Mouse (Mus musculus) gastrocnemius, adult 8-10 months (tissue): ENCODE results near the gene Mybl2. TPM values are rescaled to one million over a fixed set of nuclear protein-coding genes. Genes with fewer than 3 reads are reported as not detected.
"Not testable (repeated sequence)": the region's sequence is repeated elsewhere in the genome, so short reads cannot be mapped to it uniquely, and the experiment has no call there.

ENCODE experiments used
- DNase-seq, 2 experiments: peaks; one replicate each; pipeline ENCODE4 v3.0.0; 2022; ENCODE audit warnings: low spot score in 2 of 2
- total RNA-seq, 4 experiments: library from RNA; stranded (reverse); gene quantifications; 2 replicates each; pipeline ENCODE4 v1.2.4; 2022

The Mybl2 gene
- total RNA-seq, result under 1 TPM in 3 of 4 experiments, not detected in 1; 0.27 to 0.53 (median 0.48) TPM

DNA sequence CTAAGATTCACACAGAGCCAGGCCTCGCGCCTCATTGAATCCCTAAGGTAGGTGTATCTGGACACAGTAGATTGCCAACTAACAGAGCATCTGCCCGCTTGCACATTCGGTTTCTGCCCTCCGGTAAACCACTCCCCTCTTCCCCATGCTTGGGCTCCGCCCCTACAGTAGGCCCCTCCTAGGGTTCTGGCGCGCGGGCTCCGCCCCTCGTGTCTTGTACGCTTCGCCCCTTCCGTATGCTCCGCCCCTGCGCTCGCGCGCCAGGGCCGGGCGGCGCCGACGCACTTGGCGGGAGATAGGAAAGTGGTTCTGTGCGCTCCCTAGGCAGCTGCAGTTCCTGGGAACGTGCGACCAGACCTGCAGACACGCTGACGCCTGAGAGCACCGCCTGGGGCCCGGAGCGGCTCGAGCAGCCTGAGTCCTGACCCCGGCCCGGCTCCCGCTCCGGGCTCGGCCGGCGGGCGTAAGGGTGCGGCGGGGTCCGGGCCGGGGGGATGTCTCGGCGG, at the start of gene Mybl2:
TSS of gene Mybl2 (plus strand) at position 353 of the 506 bp plus-strand sequence.
- DNase-seq, result peak; percentile 81 to 86

DNA sequence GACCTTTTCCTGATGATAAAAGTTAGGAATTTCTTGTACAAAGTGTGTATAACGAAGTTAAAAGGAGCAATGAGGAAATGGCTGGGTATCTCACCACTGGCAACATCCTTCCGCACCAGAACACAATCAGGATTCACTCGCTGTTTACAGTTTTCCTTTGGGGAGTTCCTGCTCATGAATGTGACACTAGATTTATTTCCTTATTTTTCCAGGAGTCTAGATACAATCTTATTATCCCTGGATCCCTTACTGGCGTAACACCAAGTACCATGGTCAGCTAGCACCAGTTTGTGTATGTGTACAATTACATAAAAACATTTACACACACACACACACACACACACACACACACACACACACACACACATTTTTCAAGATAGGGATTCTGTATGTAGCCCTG, 47.2 kb upstream of the Mybl2 start:
- no peak for DNase-seq

- peak; percentile 66 to 74 for DNase-seq
These were observed 37.4 kb upstream of the Mybl2 start, which contains the start of gene Ift52 for GRCm38 (mm10) chr2:163016916-163017743. Ift52 (plus strand) TSS chr2:163017354.

- no peak for DNase-seq
These were observed 23.2 kb upstream of the Mybl2 start for GRCm38 (mm10) chr2:163031289-163031688.

GRCm38 (mm10) chr2:163031757-163032156, 22.7 kb upstream of the Mybl2 start:
- DNase-seq, result no peak

GRCm38 (mm10) chr2:163032622-163033021, 21.9 kb upstream of the Mybl2 start:
- DNase-seq, result no peak

DNA sequence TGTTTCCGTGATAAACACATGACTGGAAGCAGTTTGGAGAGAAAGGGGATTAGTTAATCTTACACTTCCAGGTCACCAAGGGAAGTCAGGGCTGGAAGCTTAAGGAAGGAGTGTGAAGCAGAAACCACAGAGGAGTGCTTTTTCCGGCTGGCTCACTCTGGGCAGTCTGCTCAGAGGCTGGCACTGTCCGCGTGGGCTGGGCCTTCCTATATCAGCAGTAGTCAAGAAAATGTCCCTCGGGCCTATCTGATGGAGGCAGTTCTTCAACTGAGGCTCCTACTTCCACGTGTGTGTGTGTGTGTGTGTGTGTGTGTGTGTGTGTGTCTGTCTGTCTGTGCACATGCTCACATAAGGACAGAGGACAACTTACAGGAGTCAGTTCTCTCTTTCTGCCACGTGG, 14.5 kb upstream of the Mybl2 start:
- no peak for DNase-seq

GRCm38 (mm10) chr2:163048125-163048524, 6.4 kb upstream of the Mybl2 start:
- peak; percentile 29 to 50 for DNase-seq

DNA sequence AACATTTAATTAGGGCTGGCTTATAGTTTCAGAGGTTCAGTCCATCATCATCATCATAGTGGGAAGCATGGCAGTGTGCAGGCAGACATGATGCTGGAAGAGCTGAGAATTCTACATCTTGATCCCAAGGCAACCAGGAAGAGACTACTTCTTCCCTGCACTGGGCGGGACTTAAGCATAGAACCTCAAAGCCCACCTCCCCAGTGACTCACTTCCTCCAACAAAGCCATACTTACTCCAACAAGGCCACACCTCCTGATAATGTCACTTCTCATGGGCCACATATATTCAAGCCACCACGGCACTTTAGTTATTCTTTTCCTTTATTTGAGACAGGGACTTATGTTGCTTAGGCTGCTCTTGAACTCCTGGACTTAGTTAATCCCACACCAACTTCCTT, 5.4 kb upstream of the Mybl2 start:
- DNase-seq, result no peak

GRCm38 (mm10) chr2:163051691-163052090, 2.8 kb upstream of the Mybl2 start:
- no peak for DNase-seq

GRCm38 (mm10) chr2:163052101-163052500, 2.4 kb upstream of the Mybl2 start:
- DNase-seq, result no peak

DNA sequence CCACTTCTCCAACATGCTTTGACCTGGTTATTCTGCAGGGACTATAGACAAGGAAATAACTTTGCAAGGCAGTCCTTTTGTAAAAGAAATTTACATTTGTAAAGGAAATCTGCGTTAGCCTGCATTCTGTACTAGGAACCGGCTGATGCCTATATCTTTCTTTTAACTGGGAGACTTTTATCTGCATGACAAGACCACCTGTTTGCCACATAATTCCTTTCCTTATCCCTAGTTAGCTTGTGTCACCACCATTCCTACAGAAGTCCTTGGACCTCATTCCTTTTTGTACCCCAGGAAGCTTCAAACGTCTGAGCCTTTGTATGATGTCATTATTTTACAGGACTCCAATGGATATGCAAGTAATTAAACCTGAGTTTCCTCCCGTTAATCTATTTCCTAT, 1.7 kb upstream of the Mybl2 start:
- no peak for DNase-seq

DNA sequence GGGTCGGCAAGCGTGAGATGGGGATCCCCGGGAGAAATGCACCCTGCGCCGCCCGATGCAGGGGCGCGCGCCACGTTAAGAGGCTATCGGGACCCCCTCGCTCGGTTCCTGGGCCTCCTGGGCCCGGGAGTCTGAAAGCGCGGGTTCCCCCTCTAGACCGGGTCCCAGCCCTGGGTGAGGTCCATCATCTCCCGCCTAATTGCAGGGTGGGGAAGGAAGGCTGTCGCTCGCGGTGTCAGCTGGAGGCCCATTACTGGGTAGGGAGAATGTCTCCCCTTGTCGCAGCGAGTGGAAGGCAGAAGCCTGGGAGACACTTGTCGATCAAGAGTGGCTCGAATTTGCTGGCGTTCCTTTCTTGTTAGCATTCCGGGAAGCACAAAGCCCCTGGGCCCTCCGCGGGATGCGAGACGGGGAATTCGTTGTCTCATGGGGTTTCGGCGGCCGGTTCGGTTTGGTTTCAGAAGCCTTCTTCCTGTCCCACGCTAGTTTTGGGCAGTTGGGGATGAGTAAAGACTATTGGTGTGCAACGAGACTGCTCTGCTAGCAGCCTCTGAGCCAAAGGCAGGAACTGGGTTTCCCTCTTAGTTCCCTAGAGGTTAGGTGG, 506 bp downstream of the Mybl2 start:
- DNase-seq, result no peak

- DNase-seq, result no peak
These were observed 1.2 kb downstream of the Mybl2 start for GRCm38 (mm10) chr2:163055715-163056114.

- DNase-seq, result no peak
These were observed 2.1 kb downstream of the Mybl2 start for GRCm38 (mm10) chr2:163056584-163056983.

- not testable (repeated sequence) for DNase-seq
These were observed 4.5 kb downstream of the Mybl2 start for GRCm38 (mm10) chr2:163058981-163059380.

DNA sequence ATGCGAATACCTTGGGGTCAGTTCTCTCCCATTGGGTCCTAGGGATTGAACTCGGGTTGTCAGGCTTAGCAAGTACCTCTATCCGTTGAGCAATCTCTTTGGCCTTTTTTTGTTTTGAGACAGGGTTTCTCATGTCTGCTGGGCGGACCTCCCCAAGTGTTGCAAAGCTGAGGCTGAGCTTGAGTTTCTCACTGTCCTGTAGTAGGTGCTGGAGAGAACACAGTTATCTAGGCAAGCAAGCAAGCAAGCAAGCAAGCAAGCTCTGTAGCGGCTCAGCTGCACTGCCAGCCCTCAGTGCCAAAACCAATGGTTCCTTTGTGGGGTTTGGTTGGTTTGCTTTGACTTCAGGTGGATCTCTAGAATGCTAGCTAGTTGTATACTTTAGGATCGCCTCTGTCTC, 6.1 kb downstream of the Mybl2 start:
- DNase-seq, result no peak

- DNase-seq, result no peak
These were observed 7.0 kb downstream of the Mybl2 start for GRCm38 (mm10) chr2:163061203-163062118.

- DNase-seq, result no peak
These were observed 7.6 kb downstream of the Mybl2 start for GRCm38 (mm10) chr2:163062119-163062508.

DNA sequence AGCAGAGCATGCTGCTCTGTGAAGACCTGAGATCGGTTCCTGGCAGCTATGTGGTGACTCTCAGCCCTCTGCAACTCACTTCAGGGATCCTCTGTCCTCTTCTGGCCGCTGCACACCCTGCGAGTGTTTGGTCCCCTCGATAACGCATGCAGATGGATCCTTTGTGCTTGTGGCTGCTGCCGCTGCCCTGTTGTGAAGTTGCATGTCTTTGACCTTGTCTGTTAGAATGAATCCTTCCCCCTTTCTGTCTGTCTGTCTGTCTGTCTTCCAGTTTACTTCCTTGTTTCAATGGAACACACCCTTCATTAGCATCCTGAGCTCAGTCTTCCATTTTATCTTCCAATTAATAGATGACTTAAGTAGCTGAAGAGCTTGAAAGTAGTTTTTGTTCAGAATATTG, 11.8 kb downstream of the Mybl2 start:
- DNase-seq, result no peak

DNA sequence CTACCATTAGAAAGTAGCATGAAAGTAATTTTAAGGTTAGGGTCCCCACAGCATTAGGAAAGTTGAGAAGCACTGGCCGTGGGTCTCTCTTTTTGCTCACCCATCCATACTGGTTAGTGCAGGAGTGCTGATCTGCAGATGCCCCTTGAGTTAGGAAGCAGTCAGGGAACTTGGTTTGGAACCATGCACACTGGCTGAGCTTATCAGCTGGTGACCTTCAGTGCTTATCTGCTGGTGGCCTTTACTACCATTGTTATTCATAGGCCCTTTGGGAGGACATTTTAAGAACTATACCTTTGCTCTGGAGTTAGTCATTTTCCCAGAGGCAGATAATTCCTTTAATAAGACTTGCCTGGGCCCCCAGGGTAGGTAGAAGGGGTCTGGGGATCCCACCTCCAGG, 12.7 kb downstream of the Mybl2 start:
- DNase-seq, result no peak

GRCm38 (mm10) chr2:163070213-163070612, 15.7 kb downstream of the Mybl2 start:
- DNase-seq, result no peak
